In the genomic region with DNA sequence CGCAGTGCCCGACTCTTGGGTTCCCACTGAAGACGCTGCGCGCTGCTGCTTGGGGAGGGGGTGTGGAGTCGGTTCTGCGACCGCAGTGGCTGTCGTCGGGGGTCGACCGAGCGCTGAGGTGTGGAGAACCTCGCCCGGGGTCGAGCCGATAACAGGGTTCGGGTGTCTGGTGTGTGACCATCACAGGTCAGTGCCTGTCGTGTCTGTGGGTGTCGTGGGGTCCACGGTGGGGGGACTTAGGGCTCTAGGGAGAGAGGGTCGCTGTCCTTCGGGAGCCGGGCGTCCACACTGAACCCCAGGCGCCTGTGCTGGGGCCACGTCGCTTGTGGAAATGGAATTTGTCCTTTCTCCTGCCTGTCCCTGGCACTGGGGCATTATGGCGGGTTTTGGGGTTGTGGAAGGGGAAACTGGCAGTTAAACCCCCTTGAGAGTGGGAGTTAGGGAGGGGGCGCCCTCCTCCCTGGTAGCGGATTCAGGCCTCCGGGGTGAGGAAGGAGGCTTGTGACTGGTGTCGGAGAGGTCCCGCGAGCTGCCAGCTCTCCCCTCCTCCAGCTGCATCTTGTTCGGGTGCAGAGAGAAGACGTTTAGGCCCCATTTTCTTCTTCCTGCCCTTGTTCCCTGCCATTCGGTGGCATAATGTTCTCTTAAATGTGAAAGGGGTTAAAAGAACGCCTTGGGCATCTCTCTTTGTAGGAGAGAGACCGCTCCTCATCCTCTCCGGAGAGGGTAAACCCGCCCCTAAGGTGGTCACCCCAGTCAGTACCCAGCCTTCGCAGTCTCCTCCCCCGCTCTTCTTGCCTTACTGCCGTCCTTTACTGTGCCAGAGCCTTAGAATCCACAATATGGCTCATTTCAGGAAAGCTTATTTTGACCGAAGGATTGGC, we compare ENCODE assay signal across 8 mouse cellular contexts. TPM values are rescaled to one million over a fixed set of nuclear protein-coding genes. Genes with fewer than 3 reads are reported as not detected.
DNase-seq lines count a peak whose midpoint lies in the region; ATAC-seq lines count a peak whose summit lies in the region.

No protein-coding gene starts in this region.

- no peaks in the 10 kb centered on the region for H3K9me3 ChIP-seq in hindbrain, embryonic 11.5 days (ENCODE audit: control insufficient read depth, low read length)

- no peaks in the 10 kb centered on the region for H3K36me3 ChIP-seq in hindbrain, embryonic 11.5 days (ENCODE audit: control insufficient read depth, insufficient read depth, low read length)

- ATAC-seq in frontal cortex, adult (ENCODE audit: low TSS enrichment), result peak; percentile 10; the same call in 1 of the 2 replicates
- ATAC-seq in hindbrain, embryonic 11.5 days (ENCODE audit: low FRiP score), result peak; percentile 18

- H3K4me1 ChIP-seq in hindbrain, embryonic 11.5 days (replicated peaks; ENCODE audit: control insufficient read depth, insufficient read depth, low read length), result no peaks in the 10 kb centered on the region

- peak overlapping the region; percentile 100 for H3K27ac ChIP-seq in hindbrain, embryonic 11.5 days (ENCODE audit: low read depth, low read length)

- peak overlapping the region; percentile 99 for H3K4me3 ChIP-seq in hindbrain, embryonic 11.5 days (ENCODE audit: low read depth, low read length)

- H3K27me3 ChIP-seq in hindbrain, embryonic 11.5 days (ENCODE audit: control insufficient read depth, insufficient read depth, low read length), result no peaks in the 10 kb centered on the region

- under 1% methylated on average over 45 of the region's 46 CpGs for WGBS in hindbrain, embryonic 11.5 days

- H3K9ac ChIP-seq in hindbrain, embryonic 11.5 days (ENCODE audit: low read depth, low read length), result peak overlapping the region; percentile 99

- H3K4me2 ChIP-seq in hindbrain, embryonic 11.5 days (replicated peaks; ENCODE audit: low read depth, low read length), result peak overlapping the region; percentile 65

- peak; percentile 18 for DNase-seq in MN1 (ENCODE audit: low spot score)
- DNase-seq in cerebellum, adult 8-10 months, result peak; percentile 61
- peak; percentile 71 for DNase-seq in hindbrain, embryonic 11.5 days (ENCODE audit: low spot score)
- peak; percentile 38 to 52 for DNase-seq in layer of hippocampus, postnatal 25 days (ENCODE audit: extremely low spot score in 1 of 2, low spot score in 1 of 2)
- peak; percentile 75 for DNase-seq in lung, postnatal 25 days (ENCODE audit: low spot score)
- DNase-seq in retina, embryonic 14.5 days (ENCODE audit: low spot score), result peak; percentile 65
- peak; percentile 85 for DNase-seq in thymus, postnatal 25 days

RNA-seq across cellular contexts. Expression of a gene that starts 0.6 kb away (rescaled TPM):
- polyA plus RNA-seq in hindbrain, embryonic 11.5 days (2014; fragmentation: Nextera tagmentation; extraction: Ambion mirVana), result 121 and 122 TPM in 2 replicates
- total RNA-seq in layer of hippocampus, postnatal 25 days (2021), result 100 to 1,000 TPM in 1 of 2 experiments, 10 to 100 TPM in 1; 80.8 to 102 TPM

Comparison
In these comparisons a context has a peak if more than half of its experiments do, and no peak if none do; other contexts are left out.
1. Peak in every context shown above with its lines: DNase-seq, ATAC-seq, H3K4me3 ChIP-seq and H3K27ac ChIP-seq.
2. DNase-seq: peak in every context shown above with its lines; median percentile 85 in thymus, postnatal 25 days; 75 in lung, postnatal 25 days; 71 in hindbrain, embryonic 11.5 days; 65 in retina, embryonic 14.5 days; 61 in cerebellum, adult 8-10 months; 45 in layer of hippocampus, postnatal 25 days; 18 in MN1.